Mouse (Mus musculus): ENCODE results near the gene Tspan17.

DNA sequence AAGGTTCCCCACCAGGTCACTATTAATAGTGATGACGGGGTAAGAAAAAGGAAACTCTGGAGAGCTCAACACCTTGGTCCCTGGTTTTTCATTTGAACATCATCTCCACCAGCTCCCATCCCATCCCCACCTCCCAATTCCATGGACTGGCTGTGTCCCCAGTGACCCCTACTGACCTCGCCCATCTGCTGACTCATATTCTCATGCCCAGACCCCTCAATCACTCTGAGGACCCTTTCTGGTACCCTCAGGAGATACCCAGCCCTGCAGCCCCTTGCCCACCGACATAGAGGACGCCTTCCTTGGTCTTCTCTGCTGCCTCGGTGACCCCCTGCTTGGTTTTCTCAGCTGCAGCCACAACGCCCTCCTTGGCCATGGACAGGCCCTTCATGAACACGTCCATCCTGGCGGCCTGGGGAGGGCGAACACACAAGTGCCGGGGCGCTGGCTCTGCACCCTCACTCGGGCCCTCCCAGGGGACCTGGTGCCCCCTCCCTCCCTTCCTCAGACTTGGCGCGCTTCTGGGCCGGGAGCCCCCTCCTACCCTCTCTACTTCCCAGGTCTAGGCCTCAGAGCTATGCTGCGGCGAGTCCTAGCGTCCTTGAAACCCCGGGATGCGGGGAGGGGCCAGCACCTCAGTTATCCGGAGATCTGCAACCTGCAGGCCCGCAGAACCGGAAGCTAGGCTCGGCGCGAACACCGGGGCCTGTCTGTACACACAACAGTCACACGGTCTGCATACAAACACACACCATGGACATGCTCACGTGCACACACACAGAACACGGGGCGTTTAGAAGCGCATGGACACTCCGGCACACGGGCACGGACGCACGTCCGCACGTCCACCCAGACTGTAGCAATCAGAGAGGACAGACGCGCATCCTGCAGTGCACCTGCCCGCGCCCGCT is 23.6 kb upstream of the Tspan17 start:
- TF ChIP-seq CTCF (IDR thresholded peaks at IDR 0.05; ENCODE audit: low read depth, low read length) (no peak), POLR2A (IDR thresholded peaks at IDR 0.05; ENCODE audit: borderline replicate concordance, low read depth, low read length) (no peak)
